Mouse (Mus musculus): Measurements from ENCODE around the gene Mnd1.

GRCm38 (mm10) chr3:84135387-84135786 is 20.2 kb downstream of the Mnd1 start:
- no peak for TF ChIP-seq CTCF (IDR thresholded peaks at IDR 0.05)
- TF ChIP-seq POLR2A (IDR thresholded peaks at IDR 0.05; ENCODE audit: insufficient read depth, low read depth, low read length), result peak; percentile 38; the same call in 1 of the 2 replicates

Data from heart, adult 2 months (tissue).